Mouse (Mus musculus) adrenal gland, adult 18-20 months (tissue): Measurements from ENCODE around the gene Nelfb. TPM values are rescaled to one million over a fixed set of nuclear protein-coding genes. Genes with fewer than 3 reads are reported as not detected.

Source experiments
- DNase-seq, 2 experiments: peaks; one replicate each; pipeline ENCODE4 v3.0.0; 2021 to 2022; ENCODE audit warnings: low spot score in 2 of 2
- total RNA-seq, 2 experiments: library from RNA; stranded (reverse); gene quantifications; 1 replicate in 1 of 2; 2 replicates in 1 of 2; pipeline ENCODE4 v1.2.3; 2021

Nelfb gene
- total RNA-seq, 2 experiments from 2014 or later, result 48.8 to 49.5 TPM

DNA sequence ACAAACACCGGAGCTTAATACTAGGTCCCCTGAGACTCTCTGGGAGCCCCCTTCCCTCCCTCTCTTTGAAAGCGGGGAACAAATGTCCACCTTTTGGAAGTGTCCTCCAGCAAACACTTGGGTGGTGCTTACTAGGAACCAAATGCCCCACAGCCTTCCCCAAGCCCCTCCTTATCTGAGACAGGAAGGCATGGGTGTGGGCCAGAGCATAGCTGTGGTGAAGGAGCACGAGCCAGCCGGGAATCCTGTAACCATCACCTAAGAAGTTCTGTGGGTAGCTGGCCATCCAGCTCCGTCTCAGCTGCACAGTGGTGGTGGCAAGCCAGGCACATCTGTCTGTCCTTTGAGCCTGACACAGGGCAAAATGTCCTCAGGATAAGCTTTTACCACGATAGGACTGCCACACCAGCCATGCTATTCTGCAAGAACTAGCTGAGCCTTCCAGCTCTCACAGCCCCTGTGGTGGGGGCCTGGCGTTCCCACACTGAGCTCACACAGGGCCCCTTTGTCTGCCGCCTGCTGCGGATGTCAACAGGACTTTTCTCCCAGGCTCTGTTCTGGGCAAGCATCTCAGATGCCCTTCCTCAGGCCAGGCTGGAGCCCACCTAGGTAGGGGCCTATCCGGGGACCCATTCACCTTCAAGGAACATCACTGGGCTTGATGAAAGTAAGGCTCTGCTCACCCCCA, 32.9 kb downstream of the Nelfb start:
- DNase-seq, result no peak

DNA sequence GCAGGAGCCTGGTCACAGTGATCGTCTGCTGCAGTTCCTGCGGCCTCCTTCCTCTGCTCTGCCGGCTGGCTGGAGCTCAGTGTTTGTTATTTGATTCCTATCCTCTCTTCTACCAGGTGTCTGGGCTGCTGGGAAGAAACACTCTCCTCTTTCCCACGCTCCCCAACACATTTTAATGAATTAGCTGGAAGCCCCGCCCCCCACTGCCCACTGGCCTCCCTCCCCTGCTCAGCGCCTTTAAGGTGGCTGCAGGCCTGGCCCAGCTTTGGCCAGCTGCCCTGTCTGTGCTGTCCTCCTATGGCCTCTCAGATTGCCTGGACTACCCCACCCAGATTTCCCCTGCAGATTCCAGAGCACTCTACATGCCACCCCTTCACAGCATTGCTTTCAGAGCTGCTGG, 33.6 kb downstream of the Nelfb start:
- no peak for DNase-seq

DNA sequence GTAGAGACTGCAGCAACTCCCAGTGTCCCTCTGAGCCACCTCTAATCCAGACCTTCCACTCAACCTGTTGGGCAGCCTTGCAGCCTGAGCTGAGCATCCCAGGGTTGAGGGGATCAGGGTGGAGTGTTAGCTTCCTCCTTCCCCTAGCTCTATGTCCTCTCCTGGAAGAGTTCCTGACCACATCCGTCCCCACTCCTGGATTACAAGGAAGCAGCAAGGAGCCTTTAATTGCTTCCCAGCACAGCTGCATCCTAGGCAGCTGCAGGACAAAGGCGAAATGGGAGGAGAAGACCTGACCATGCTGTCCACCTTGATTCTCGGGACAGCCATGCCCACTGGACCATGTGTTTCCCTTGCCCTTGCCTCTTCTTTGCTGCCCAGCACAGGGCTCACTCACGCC, 34.2 kb downstream of the Nelfb start:
- DNase-seq, result no peak

DNA sequence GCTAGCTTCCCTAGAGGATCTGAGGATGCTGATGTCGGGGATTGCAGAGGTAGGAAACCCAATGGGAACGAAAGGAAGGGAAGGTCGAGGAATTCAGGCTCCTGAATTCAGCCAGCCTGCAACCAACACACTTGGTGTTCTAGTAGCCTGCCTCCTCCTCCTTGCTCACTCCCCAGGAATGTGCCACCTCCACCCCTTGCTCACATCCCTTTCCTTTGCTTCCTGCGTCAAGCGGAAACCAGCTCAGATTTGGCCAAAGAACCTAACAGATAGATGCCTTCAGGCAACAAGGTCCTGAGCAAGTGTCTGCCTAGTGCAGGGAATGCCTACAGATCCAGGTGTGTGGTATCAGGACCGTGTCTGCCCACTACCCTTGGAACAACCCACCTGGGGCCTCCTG, 34.7 kb downstream of the Nelfb start:
- DNase-seq, result no peak

DNA sequence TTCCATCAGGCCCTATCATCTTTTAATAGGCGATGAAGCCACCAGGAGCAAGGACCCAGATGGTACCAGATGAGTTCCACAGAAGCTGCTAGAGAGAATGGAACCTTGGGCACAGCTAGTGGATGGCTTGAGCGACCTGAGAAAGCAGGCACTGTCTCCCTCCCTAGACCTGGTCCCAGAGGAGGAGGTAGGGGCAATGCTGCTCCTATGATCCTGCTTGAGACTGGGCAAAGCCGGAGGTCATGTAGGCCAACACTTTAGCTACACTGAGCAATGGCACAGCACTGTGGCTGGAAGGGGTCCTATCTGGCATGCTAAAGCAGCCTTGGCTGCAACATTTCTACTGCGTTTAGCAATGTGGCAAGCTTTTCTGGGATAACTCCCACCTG, 35.6 kb downstream of the Nelfb start:
- DNase-seq, result no peak

DNA sequence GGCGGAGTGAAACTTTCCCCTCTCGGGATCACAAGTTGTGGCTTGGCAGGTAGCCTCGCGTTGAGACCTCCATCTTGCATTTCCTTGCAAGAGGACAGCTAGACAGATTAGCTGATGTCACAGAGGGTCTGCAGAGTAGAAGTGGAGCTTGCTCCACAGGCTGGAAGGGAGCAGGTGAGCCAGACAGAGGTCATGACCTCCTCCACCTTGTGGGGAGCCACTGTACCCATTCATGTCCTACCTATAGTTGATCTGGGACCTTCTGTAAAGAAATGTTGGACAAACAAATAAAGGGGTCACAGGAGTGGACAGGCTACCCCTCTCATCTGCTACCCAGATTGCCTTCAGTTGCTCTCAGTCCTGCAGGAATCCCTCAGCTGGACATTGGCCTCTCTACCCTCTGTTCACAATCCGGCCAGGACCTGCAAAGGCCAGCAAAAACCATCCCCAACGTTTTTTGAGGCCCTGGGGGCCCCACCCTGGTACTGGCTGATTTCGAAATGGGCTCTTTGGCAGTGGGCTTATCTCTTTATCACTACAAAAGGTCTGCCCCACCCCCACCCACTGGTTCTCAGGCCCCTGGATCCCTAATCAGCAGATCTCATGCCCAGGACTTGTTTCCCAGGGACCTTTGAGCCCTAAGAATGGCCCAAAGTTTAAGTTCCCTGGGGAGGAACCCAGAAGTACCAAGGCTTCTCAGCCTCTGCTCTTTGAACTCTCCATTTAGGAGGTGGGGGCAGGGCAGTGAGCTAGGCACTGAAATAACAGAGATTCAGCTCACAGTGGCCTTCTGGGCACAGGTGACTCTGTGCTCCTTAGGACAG, 36.2 kb downstream of the Nelfb start:
- no peak for DNase-seq

DNA sequence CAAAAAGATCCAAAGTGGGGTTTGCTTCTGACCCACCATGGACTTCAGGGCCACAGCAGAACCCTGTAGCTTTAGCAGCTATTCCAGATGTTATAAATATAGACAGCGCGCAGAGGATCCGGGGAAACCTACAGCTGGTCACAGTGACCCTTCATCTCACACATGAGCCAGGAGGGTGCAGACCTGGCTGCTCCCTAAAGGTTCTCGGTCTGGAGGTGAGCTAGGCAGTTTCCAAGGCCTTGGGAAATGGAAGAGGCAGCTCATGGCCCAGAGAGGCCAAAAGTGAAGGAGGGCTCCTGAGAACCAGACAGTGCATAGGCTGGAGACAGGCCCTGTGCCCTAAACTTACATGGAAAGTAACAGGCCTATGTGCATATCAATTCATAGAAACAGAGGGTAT, 37.5 kb downstream of the Nelfb start:
- DNase-seq, result no peak

DNA sequence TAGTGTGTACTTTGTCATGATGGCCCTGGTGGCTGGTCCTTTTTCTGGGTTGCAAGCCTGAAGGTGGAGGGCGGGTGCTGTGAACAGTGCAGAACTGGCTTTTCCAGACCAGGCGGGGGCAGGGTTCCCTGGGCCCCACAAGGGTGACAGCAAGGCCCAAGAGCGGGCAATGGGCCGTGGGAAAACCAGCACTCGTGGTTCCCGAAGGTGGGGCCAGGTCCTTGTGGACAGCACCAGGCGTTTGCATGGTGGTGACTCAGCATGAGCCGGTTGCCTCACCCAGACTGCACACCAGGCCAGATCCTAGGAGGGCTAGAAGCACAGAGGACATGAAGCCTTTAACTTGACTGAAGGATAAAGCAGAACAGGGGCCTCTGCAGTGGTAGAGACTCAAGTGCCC, 38.7 kb downstream of the Nelfb start:
- DNase-seq, result no peak

DNA sequence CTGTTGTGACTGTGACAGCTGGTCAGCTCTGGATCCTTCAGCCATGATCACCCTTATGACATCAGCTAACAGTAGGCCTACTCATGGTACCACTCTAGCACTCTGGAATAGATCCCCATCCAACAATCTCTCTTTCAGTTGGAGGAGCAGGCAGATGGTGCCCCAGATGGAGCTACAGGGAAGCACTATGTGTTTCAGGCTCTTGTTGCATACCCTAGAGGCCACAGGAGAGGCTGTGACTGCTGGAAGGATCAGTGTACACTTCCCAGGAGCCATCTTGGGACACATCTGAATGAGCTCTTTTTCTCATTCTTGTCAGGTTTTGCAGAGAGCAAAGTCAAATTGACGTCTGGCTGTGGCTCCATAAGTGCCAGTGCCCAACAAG, 39.5 kb downstream of the Nelfb start:
- no peak for DNase-seq

DNA sequence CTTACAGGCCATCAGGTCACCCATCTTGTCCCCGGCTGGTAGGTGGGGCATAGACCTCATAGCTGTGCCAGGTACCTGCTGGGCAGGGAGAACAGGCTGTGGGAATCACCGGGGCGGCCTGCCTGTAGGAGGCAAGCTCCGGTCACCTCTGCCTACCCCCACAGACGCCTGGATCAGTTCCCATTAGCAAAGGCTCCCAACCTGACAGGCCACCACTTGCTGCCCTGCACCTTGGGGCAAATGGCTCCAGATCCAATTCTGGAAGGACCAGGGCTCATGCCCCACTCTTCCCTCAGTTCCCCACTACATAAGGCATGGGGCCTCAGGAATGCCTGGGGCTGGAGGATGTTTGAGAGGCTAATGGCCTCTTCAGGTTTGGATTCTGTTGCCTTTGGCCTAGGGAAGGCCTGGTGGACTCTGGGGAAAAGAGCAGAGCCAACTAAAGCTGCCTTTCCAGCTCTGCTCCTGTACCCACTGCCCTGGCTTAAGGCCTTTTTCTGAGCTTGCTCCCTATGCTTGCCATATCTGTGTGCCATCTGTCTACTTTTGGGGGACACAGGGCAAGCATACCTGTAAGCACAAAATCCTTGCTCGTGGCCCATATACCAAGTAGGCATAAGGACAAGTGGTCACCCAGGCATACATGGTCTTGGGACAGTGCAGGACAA, 40.1 kb downstream of the Nelfb start:
- DNase-seq, result no peak

DNA sequence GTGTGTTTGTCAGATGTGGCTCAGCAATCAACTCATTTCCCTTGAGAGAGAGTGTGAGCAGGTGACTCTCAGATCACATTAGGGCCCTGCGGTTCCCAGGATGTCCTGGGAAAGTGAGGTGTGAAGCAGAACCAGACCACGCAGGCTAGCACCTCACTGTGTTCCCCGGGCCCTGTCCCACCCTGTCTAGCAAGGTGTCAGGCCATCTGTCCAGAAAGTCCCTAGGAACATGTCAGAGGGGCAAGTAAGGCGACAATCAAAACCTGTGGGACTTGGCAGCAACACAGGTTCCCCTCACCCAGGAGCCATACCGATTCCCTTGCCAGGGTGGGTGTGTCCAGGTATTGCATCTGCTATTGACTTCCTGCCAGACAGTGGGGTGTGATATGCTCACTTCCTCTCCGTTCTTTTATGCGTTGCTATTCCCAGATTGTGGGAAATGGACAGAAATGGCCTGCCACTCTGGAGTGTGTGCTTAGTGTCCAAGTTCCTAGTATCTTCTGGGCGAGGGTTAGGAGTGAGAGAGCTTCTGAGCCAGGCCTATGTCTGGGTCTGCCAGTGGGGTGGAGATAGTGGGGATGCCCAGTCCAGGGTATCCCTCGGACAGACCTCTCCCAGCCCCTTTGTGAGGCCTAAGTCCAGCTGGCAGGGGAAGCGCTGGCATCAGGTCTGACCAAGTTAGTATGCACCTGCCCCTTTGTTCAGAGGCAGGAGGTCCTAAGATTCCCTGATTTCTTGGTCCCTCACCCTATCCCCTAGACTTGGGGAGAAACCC, 40.8 kb downstream of the Nelfb start:
- DNase-seq, result no peak

DNA sequence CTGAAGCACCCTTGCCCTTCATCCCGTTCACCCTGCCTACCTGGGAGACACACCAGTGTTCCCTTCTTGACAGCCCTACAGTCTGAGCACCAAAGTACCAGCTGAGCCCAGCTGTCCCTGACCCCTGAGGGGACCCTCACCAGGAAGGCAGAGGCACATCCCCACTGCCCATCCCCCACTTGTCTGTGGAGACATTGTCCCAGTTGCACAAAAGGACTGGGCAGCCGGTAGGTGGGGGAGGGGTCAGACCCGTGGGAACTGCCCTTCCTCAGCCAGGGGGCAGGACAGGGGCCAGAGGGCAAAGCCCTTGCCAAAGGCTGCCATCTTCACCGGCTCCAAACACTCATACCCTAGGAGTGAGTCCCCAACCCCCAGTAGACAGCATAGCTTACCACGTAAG, 41.5 kb downstream of the Nelfb start:
- no peak for DNase-seq

DNA sequence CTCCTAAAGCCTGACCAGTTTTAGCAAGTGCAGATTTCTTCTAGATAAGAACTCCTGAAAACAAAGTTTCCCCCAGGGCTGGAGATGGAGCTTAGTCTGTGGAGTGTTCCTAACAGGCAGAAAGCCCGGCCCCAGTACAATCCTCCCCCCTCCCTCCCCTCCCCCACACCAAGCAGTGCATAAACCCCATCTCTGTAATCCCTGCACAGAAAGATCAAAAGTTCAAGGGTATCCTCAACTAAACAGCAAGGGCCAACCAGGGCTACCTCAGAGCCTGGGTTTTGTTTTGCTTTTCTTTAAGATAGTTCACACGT, 42.7 kb downstream of the Nelfb start:
- no peak for DNase-seq

DNA sequence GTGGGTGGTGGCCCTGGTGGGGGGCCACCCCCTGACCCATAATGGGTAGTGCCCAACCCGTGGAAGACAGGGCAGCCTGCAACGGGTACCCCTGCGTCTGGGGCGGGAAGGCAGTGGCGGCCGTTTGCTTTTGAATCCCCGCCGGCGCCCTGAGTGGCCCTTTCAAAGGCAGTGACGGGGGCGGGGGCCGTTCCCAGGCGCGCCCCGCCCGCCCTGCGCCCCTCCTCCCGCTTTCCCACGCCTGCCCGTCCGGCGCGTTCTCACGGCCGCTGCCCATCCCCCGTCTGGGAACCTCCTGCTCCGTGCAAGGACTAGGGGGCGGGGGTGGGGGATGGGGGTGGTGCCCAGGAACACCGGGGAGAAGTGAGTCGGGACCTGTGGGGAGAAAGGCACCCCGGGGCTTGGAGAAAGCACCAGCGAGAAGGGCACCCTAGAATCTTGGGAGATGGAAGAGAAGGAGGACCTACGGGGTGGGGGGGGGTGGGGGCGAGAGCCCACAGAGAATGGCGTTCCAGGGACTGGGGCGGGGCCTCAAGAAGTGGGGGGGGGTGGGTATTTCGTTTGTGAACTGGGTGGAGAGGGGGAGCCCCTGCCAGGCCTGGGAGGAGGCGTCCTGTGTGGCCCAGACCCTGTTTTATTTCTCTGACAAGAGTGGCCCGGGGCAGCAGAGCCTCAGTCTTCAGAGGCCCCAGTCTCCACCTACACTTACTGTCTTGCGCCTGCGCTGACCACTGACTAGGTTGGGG, 43.2 kb downstream of the Nelfb start:
- peak; percentile 48 to 53 for DNase-seq

DNA sequence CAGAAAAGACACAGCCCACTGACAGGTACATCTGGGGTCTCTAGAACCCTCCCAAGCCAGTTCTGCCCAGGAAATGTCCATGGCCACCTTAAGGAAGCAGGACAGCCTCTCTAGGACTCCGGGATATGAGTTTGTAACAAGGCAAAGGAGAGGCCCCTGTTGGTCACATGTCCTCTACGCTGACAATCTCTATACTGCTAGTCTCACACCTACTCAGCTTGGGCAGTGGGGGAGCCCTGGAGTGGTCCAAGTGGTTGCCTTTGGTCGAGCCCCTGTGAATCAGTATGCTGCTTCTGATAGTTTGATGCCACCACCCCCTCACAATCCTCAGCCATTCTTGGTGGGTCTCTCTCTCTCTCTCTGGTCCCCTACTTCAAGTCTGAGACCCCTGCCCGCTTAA, 43.8 kb downstream of the Nelfb start:
- DNase-seq, result no peak

DNA sequence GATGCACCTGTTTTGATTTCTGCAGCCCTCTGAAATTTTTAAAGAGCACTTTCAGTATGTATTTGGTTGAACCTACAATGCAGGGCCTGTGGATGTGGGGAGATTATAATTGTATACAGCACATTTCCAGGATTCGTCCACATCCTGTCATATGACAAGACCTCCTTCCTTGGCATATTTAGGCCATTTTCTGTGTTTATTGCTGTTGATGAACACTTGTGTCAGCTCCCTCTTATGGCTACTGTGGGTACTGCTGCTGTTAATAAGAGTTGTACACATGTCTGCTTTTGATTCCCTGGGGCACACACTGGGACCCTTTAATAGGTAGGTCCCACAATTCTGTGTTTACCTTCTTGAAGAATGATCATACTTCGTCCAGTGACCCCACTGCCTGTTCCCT, 53.6 kb downstream of the Nelfb start:
- DNase-seq, result peak in 1 of 2 experiments; percentile 42

DNA sequence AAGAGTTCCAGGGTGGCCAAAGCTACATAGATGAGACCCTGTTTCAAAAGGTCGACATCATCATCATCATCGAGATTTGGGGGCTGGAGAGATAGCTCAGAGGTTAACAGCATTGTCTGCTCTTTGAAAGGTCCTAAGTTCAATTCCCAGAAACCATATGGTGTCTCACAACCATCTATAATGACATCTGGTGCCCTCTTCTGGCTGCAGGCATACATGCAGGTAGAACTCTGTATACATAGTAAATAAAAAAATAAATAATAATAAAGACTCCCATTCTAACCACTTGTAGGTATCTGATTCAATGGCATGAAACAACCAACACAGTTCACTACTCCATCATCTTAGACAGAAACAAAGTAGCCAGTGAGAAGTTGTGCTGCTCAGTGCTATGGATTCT, 54.3 kb downstream of the Nelfb start:
- DNase-seq, result no peak

DNA sequence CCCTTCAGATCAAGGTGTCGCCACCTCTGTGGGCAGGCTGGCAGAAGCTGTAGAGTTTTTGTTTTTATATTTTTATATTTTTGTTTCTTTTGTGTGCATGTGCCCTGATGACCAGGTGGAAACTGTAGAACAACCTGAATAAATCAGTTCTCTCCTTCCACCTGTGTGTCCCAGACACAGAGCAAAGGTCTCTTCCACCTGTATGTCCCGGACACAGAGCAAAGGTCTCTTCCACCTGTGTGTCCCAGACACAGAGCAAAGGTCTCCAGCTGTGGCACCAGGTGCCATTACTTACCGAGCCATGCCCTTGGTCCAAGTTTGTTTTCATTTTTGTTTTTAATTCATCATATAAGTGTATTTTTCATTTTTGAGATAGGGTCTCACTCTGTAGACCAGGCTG, 55.1 kb downstream of the Nelfb start:
- DNase-seq, result no peak

DNA sequence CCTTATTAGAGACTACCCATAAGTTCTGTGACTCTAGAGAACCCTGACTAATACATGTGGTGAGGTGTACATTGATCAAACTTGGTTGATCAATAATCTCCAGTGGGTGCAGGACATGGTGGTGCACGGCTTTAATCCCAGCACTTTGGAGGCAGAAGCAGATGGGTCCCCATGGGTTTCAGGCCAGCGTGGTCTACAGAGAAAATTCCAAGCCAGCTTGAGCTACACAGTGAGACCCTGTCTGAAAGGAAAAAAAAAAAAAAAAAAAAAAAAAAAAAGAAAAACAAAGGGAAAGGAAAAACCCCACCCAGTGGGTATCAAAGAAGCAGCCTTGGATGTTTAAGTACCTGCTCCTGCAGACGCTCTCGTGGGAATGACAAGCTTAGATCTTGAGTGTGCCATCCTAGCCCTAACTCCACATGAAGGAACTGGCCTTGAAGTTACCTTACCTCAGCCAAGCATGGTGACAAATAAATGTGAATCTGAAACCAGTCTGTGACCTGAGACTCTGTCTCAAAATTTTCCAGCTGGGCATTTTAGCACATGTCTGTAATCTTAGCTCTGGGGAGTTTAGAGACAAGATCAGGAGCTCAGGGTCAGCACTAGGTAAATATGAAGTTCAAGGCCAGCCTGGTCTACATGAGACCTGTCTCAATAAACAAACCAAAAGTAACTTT, 59.9 kb downstream of the Nelfb start:
- no peak for DNase-seq
